Mouse (Mus musculus) MEL (cell line): ENCODE measurements around the gene Map10.

Source experiments
- BHLHE40 ChIP-seq: IDR thresholded peaks from 2 replicates; pipeline ENCODE4 v1.6.1; 2012; ENCODE audit warnings: low read depth, mild to moderate bottlenecking, inconsistent platforms, low read length, improper control_type of control experiment, borderline replicate concordance
- CTCF ChIP-seq, 3 experiments: IDR thresholded peaks in 2 of 3; conservative IDR thresholded peaks in 1 of 3; 2 replicates each; pipeline ENCODE4 v1.5.1; 2011 to 2012; ENCODE audit warnings: low read length in 3 of 3, low read depth in 2 of 3, mild to moderate bottlenecking in 2 of 3, improper control_type of control experiment in 1 of 3, inconsistent platforms in 1 of 3, mixed read lengths in 1 of 3, moderate library complexity in 1 of 3; ENCODE audit not compliant: control insufficient read depth in 1 of 3, insufficient read depth in 1 of 3, poor library complexity in 1 of 3, severe bottlenecking in 1 of 3
- EP300 ChIP-seq, 2 experiments: IDR thresholded peaks; 2 replicates each; pipeline ENCODE4 v1.6.1; 2011; ENCODE audit warnings: improper control_type of control experiment in 2 of 2, low read length in 2 of 2, low read depth in 1 of 2, mild to moderate bottlenecking in 1 of 2
- NRF1 ChIP-seq: IDR thresholded peaks from 2 replicates; pipeline ENCODE4 v1.6.1; 2014; ENCODE audit warnings: low read depth, mild to moderate bottlenecking, inconsistent platforms, low read length, improper control_type of control experiment, moderate library complexity; ENCODE audit not compliant: poor library complexity, insufficient read depth, severe bottlenecking
- POLR2AphosphoS2 ChIP-seq: IDR thresholded peaks from 2 replicates; pipeline ENCODE4 v1.6.1; 2011; ENCODE audit warnings: low read length, improper control_type of control experiment
- SIN3A ChIP-seq: IDR thresholded peaks from 2 replicates; pipeline ENCODE4 v1.6.1; 2012; ENCODE audit warnings: low read length, improper control_type of control experiment, inconsistent platforms
- USF1 ChIP-seq: IDR thresholded peaks from 2 replicates; pipeline ENCODE4 v1.6.1; 2014; ENCODE audit warnings: low read depth, mild to moderate bottlenecking, inconsistent platforms, low read length, improper control_type of control experiment, moderate library complexity
- USF2 ChIP-seq, 2 experiments: IDR thresholded peaks; 2 replicates each; pipeline ENCODE4 v1.6.1; 2011 to 2012; ENCODE audit warnings: improper control_type of control experiment in 2 of 2, low read length in 2 of 2, borderline replicate concordance in 1 of 2, inconsistent platforms in 1 of 2, low read depth in 1 of 2, mild to moderate bottlenecking in 1 of 2; ENCODE audit not compliant: insufficient read depth in 1 of 2

GRCm38 (mm10) chr8:125693197-125693596 is 23.6 kb downstream of the Map10 start:
- TF ChIP-seq SIN3A (no peak), CTCF (IDR thresholded peaks at IDR 0.05 in 2 of 3, conservative IDR thresholded peaks at IDR 0.05 in 1 of 3; ENCODE audit: control insufficient read depth in 1 of 3, insufficient read depth in 1 of 3, low read depth in 2 of 3, low read length in 3 of 3, poor library complexity in 1 of 3, severe bottlenecking in 1 of 3) (no peak), EP300 (IDR thresholded peaks at IDR 0.05; ENCODE audit: low read depth in 1 of 2, low read length in 2 of 2) (no peak), POLR2AphosphoS2 (no peak), NRF1 (no peak), USF1 (no peak), USF2 (IDR thresholded peaks at IDR 0.05; ENCODE audit: borderline replicate concordance in 1 of 2, insufficient read depth in 1 of 2, low read depth in 1 of 2, low read length in 2 of 2) (no peak), BHLHE40 (no peak)
